Mouse (Mus musculus) stomach, postnatal 0 days (tissue): Measurements from ENCODE around the gene Angptl4.

ENCODE experiments used
- CTCF ChIP-seq: IDR thresholded peaks from 2 replicates; pipeline ENCODE4 v1.5.1; 2016; ENCODE audit warnings: antibody characterized with exemption, low read depth, mild to moderate bottlenecking, moderate library complexity
- EP300 ChIP-seq: optimal IDR thresholded peaks from 2 replicates; pipeline ENCODE3; 2016; ENCODE audit warnings: antibody characterized with exemption

DNA sequence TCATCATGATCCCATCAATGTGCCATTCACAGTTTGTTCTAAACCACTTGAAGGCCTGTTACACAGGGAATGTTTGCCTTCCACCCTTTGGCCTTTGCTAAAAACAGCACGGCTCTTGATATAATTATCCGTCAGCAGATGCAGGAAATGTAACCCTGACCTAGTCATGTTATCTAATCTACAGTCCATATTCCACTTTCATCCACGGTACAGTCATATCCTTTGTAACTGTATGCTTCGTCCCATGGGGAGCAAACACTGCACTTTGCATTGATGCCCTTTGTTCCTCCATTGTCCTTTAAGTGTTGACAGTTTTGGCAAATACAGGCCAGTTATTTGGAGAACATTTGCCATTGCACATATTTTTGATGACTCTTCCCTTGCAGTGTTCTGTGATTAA, 7.1 kb upstream of the Angptl4 start:
- no peak for TF ChIP-seq CTCF
- no peak for TF ChIP-seq EP300
